Mouse (Mus musculus): Measurements from ENCODE around the gene Emsy. TPM values are rescaled to one million over a fixed set of nuclear protein-coding genes. Genes with fewer than 3 reads are reported as not detected.
A peak's percentile ranks its signal among the peaks of the same experiment; 100 is the strongest.

The Emsy gene
- polyA plus RNA-seq, 1 experiment from 2014 or later: 42.5 TPM

- H3K4me2 ChIP-seq: no peak overlapping the region
- no peaks in the 10 kb centered on the region for H3K36me3 ChIP-seq (ENCODE audit: control insufficient read depth, insufficient read depth, low read length)
- H3K4me1 ChIP-seq (ENCODE audit: control insufficient read depth, insufficient read depth, low read length): 0 out of 2 replicates have a peak, but pooled peaks cover 3% of the 10 kb centered on the region
- 76% methylated on average over 6 of the region's 6 CpGs for WGBS (ENCODE audit: insufficient replicate concordance)
- no peak for ATAC-seq (replicated peaks; ENCODE audit: insufficient number of reproducible peaks, low FRiP score, low TSS enrichment)
- no peak overlapping the region for H3K27ac ChIP-seq (ENCODE audit: low read depth, low read length)
- H3K4me3 ChIP-seq (ENCODE audit: low read depth, low read length): no peak overlapping the region
- H3K9ac ChIP-seq (ENCODE audit: low read depth, low read length): no peak overlapping the region
- no peaks in the 10 kb centered on the region for H3K9me3 ChIP-seq (replicated peaks; ENCODE audit: control insufficient read depth, low read length)
- H3K27me3 ChIP-seq (ENCODE audit: control insufficient read depth, insufficient read depth, low read length): no peaks in the 10 kb centered on the region
Observed at GRCm38 (mm10) chr7:98556767-98557394, 99.7 kb downstream of the Emsy start.

- 23% methylated on average over 3 of the region's 3 CpGs for WGBS (ENCODE audit: insufficient replicate concordance)
- no peak overlapping the region for H3K4me2 ChIP-seq
Observed at GRCm38 (mm10) chr7:98551041-98551440, 105.5 kb downstream of the Emsy start.

GRCm38 (mm10) chr7:98550596-98550995 lies 106.0 kb downstream of the Emsy start:
- no peak overlapping the region for H3K4me3 ChIP-seq (ENCODE audit: low read depth, low read length)
- ATAC-seq (replicated peaks; ENCODE audit: insufficient number of reproducible peaks, low FRiP score, low TSS enrichment): no peak
- no peaks in the 10 kb centered on the region for H3K36me3 ChIP-seq (ENCODE audit: control insufficient read depth, insufficient read depth, low read length)
- no peaks in the 10 kb centered on the region for H3K9me3 ChIP-seq (replicated peaks; ENCODE audit: control insufficient read depth, low read length)
- WGBS (ENCODE audit: insufficient replicate concordance): 15% methylated on average over 2 of the region's 2 CpGs
- H3K4me1 ChIP-seq (ENCODE audit: control insufficient read depth, insufficient read depth, low read length): peaks cover 22% of the 10 kb centered on the region
- peak overlapping the region; percentile 23; the same call in 1 of the 2 replicates for H3K9ac ChIP-seq (ENCODE audit: low read depth, low read length)
- 0 out of 2 replicates have a peak overlapping the region, but pooled peaks have one; percentile 10 for H3K27ac ChIP-seq (ENCODE audit: low read depth, low read length)
- no peak overlapping the region for H3K4me2 ChIP-seq
- H3K27me3 ChIP-seq (ENCODE audit: control insufficient read depth, insufficient read depth, low read length): no peaks in the 10 kb centered on the region

More at GRCm38 (mm10) chr7:98551041-98551440, 105.5 kb downstream of the Emsy start:
- no peaks in the 10 kb centered on the region for H3K36me3 ChIP-seq (ENCODE audit: control insufficient read depth, insufficient read depth, low read length)
- H3K4me1 ChIP-seq (ENCODE audit: control insufficient read depth, insufficient read depth, low read length): peaks cover 22% of the 10 kb centered on the region
- ATAC-seq (replicated peaks; ENCODE audit: insufficient number of reproducible peaks, low FRiP score, low TSS enrichment): no peak
- H3K9me3 ChIP-seq (replicated peaks; ENCODE audit: control insufficient read depth, low read length): no peaks in the 10 kb centered on the region
- no peaks in the 10 kb centered on the region for H3K27me3 ChIP-seq (ENCODE audit: control insufficient read depth, insufficient read depth, low read length)
- H3K4me3 ChIP-seq (ENCODE audit: low read depth, low read length): no peak overlapping the region
- H3K27ac ChIP-seq (ENCODE audit: low read depth, low read length): no peak overlapping the region
- H3K9ac ChIP-seq (ENCODE audit: low read depth, low read length): no peak overlapping the region

- H3K36me3 ChIP-seq (ENCODE audit: control insufficient read depth, insufficient read depth, low read length): no peaks in the 10 kb centered on the region
- WGBS (ENCODE audit: insufficient replicate concordance): 27% methylated on average over 3 of the region's 3 CpGs
- no peak overlapping the region for H3K9ac ChIP-seq (ENCODE audit: low read depth, low read length)
- no peak overlapping the region for H3K4me2 ChIP-seq
- no peaks in the 10 kb centered on the region for H3K9me3 ChIP-seq (replicated peaks; ENCODE audit: control insufficient read depth, low read length)
- ATAC-seq (replicated peaks; ENCODE audit: insufficient number of reproducible peaks, low FRiP score, low TSS enrichment): no peak
- peaks cover 22% of the 10 kb centered on the region for H3K4me1 ChIP-seq (ENCODE audit: control insufficient read depth, insufficient read depth, low read length)
- H3K27me3 ChIP-seq (ENCODE audit: control insufficient read depth, insufficient read depth, low read length): no peaks in the 10 kb centered on the region
- peak overlapping the region; percentile 25 for H3K27ac ChIP-seq (ENCODE audit: low read depth, low read length)
- H3K4me3 ChIP-seq (ENCODE audit: low read depth, low read length): no peak overlapping the region
Observed at GRCm38 (mm10) chr7:98548839-98549238, 107.7 kb downstream of the Emsy start.

DNA sequence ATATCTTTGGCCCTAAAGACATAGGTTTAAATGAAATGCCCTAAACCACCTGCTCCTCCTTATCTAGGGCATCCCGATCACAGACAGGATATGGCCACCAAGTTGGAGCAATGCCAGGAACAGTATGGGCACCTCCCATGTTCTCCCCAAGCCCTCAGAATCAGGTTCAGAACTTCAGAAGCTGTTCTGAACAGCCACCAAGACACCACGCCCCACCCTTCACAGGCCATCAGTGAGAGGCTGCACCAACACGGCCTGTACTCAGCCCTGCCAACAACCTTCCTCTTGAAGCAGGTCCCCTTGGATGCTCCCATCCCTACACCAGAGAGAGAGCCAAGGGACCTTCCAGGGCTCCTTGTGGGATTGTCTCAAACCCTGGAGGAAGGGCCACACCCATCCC lies 112.0 kb downstream of the Emsy start:
- Histone ChIP-seq H3K9ac (ENCODE audit: low read depth, low read length) (no peak overlapping the region), H3K9me3 (replicated peaks; ENCODE audit: control insufficient read depth, low read length) (no peaks in the 10 kb centered on the region), H3K4me1 (ENCODE audit: control insufficient read depth, insufficient read depth, low read length) (peaks cover 8% of the 10 kb centered on the region; the same call in 1 of the 2 replicates), H3K27ac (ENCODE audit: low read depth, low read length) (no peak overlapping the region), H3K36me3 (ENCODE audit: control insufficient read depth, insufficient read depth, low read length) (no peaks in the 10 kb centered on the region), H3K4me3 (ENCODE audit: low read depth, low read length) (no peak overlapping the region), H3K4me2 (no peak overlapping the region), H3K27me3 (ENCODE audit: control insufficient read depth, insufficient read depth, low read length) (no peaks in the 10 kb centered on the region)
- 61% methylated on average over 3 of the region's 3 CpGs for WGBS (ENCODE audit: insufficient replicate concordance)
- ATAC-seq (replicated peaks; ENCODE audit: insufficient number of reproducible peaks, low FRiP score, low TSS enrichment): no peak

- Histone ChIP-seq H3K4me3 (ENCODE audit: low read depth, low read length) (no peak overlapping the region), H3K9ac (ENCODE audit: low read depth, low read length) (0 out of 2 replicates have a peak overlapping the region, but pooled peaks have one; percentile 10), H3K4me2 (no peak overlapping the region), H3K9me3 (replicated peaks; ENCODE audit: control insufficient read depth, low read length) (no peaks in the 10 kb centered on the region), H3K27me3 (ENCODE audit: control insufficient read depth, insufficient read depth, low read length) (no peaks in the 10 kb centered on the region), H3K36me3 (ENCODE audit: control insufficient read depth, insufficient read depth, low read length) (no peaks in the 10 kb centered on the region), H3K4me1 (ENCODE audit: control insufficient read depth, insufficient read depth, low read length) (peaks cover 7% of the 10 kb centered on the region; the same call in 1 of the 2 replicates), H3K27ac (ENCODE audit: low read depth, low read length) (no peak overlapping the region)
- 54% methylated on average over 11 of the region's 11 CpGs for WGBS (ENCODE audit: insufficient replicate concordance)
- ATAC-seq (replicated peaks; ENCODE audit: insufficient number of reproducible peaks, low FRiP score, low TSS enrichment): no peak
Observed at GRCm38 (mm10) chr7:98543853-98544370, 112.7 kb downstream of the Emsy start.

DNA sequence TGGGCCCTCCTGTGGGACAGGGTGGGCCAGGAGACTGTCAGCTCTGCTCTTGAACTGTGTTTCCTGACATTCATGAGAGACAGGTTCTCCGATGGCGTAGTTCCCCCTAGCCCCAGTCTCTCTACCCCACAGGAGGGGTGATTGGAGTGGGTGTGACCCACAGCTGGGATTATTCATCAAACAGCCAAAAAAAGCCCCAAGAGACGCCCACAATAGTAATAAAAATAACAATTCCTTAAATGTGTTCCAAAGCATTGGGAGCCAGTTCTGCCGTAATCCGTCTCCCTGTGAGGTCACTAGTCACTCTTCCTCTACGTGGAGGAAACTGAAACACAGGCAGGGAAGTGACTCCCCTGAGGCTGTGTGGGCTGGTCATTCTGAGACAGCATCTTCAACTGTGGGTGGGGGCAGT lies 113.8 kb downstream of the Emsy start:
- Histone ChIP-seq H3K9me3 (replicated peaks; ENCODE audit: control insufficient read depth, low read length) (no peaks in the 10 kb centered on the region), H3K4me3 (ENCODE audit: low read depth, low read length) (no peak overlapping the region), H3K36me3 (ENCODE audit: control insufficient read depth, insufficient read depth, low read length) (no peaks in the 10 kb centered on the region), H3K27me3 (ENCODE audit: control insufficient read depth, insufficient read depth, low read length) (no peaks in the 10 kb centered on the region), H3K4me1 (ENCODE audit: control insufficient read depth, insufficient read depth, low read length) (peaks cover 7% of the 10 kb centered on the region), H3K9ac (ENCODE audit: low read depth, low read length) (no peak overlapping the region), H3K27ac (ENCODE audit: low read depth, low read length) (no peak overlapping the region), H3K4me2 (no peak overlapping the region)
- ATAC-seq (replicated peaks; ENCODE audit: insufficient number of reproducible peaks, low FRiP score, low TSS enrichment): no peak
- WGBS (ENCODE audit: insufficient replicate concordance): 60% methylated on average over 6 of the region's 6 CpGs

DNA sequence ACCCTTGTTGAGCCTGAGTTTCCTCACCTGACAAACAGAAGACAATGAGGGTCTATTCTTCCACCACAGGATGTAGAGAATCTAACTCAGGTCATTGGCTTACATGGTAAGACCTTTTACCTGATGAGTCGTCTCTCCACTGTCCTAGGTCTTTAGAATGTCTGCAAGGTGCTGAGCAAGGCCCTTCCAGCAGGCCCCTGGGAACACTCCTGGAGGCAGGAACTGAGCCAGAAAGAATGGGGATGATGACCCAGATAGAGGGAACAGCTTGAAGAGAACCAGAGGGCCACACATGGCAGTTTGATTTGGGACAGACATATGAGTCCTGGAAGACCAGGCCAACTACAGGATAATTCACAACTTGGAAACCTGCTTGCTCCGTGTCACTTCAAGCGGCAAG lies 114.3 kb downstream of the Emsy start:
- H3K9me3 ChIP-seq (replicated peaks; ENCODE audit: control insufficient read depth, low read length): no peaks in the 10 kb centered on the region
- 87% methylated on average over 3 of the region's 3 CpGs for WGBS (ENCODE audit: insufficient replicate concordance)

GRCm38 (mm10) chr7:98541564-98541963 lies 115.0 kb downstream of the Emsy start:
- Histone ChIP-seq H3K27ac (ENCODE audit: low read depth, low read length) (no peak overlapping the region), H3K4me1 (ENCODE audit: control insufficient read depth, insufficient read depth, low read length) (peaks cover 15% of the 10 kb centered on the region), H3K9ac (ENCODE audit: low read depth, low read length) (no peak overlapping the region), H3K27me3 (ENCODE audit: control insufficient read depth, insufficient read depth, low read length) (no peaks in the 10 kb centered on the region), H3K4me3 (ENCODE audit: low read depth, low read length) (no peak overlapping the region), H3K36me3 (ENCODE audit: control insufficient read depth, insufficient read depth, low read length) (no peaks in the 10 kb centered on the region), H3K9me3 (replicated peaks; ENCODE audit: control insufficient read depth, low read length) (no peaks in the 10 kb centered on the region), H3K4me2 (no peak overlapping the region)
- no peak for ATAC-seq (replicated peaks; ENCODE audit: insufficient number of reproducible peaks, low FRiP score, low TSS enrichment)
- WGBS (ENCODE audit: insufficient replicate concordance): 89% methylated on average over 5 of the region's 5 CpGs

More for the DNA sequence above, 114.3 kb downstream of the Emsy start:
- no peak overlapping the region for H3K27ac ChIP-seq (ENCODE audit: low read depth, low read length)
- H3K4me2 ChIP-seq: no peak overlapping the region
- no peak overlapping the region for H3K4me3 ChIP-seq (ENCODE audit: low read depth, low read length)
- no peaks in the 10 kb centered on the region for H3K36me3 ChIP-seq (ENCODE audit: control insufficient read depth, insufficient read depth, low read length)
- H3K27me3 ChIP-seq (ENCODE audit: control insufficient read depth, insufficient read depth, low read length): no peaks in the 10 kb centered on the region
- H3K9ac ChIP-seq (ENCODE audit: low read depth, low read length): no peak overlapping the region
- peaks cover 12% of the 10 kb centered on the region for H3K4me1 ChIP-seq (ENCODE audit: control insufficient read depth, insufficient read depth, low read length)
- ATAC-seq (replicated peaks; ENCODE audit: insufficient number of reproducible peaks, low FRiP score, low TSS enrichment): no peak

All from heart, embryonic 11.5 days (tissue).